Mouse (Mus musculus) mesoderm, embryonic 11.5 days (tissue): Measurements from ENCODE around the gene Vmn1r163.
"Not testable (repeated sequence)": the region's sequence is repeated elsewhere in the genome, so short reads cannot be mapped to it uniquely, and the experiment has no call there.

Experiments
- DNase-seq: peaks from one replicate; pipeline ENCODE4 v3.0.0-alpha.2; 2012; ENCODE audit warnings: low read depth, low spot score

Vmn1r163 gene

DNA sequence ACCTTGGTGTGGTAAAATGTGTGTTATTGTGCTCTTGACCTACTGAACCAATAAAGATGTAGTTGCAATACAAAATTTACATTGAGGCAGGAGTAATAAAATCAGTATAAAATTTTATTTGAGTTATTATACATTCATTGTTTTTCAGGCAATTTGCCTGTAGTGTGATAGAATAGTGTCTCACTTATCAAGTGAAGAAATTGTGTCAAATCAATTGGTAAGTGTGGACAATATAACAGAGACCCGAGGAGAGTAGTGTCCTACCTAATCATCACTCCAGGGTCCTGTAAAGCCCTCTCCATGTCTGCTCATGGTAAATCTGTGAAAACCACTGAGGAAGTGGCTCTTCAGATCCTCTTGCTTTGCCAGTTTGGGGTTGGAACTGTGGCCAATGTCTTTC lies at the start of gene Vmn1r163:
TSS of gene Vmn1r163 (plus strand) at position 301 of the 400 bp plus-strand sequence.
- not testable (repeated sequence) for DNase-seq

DNA sequence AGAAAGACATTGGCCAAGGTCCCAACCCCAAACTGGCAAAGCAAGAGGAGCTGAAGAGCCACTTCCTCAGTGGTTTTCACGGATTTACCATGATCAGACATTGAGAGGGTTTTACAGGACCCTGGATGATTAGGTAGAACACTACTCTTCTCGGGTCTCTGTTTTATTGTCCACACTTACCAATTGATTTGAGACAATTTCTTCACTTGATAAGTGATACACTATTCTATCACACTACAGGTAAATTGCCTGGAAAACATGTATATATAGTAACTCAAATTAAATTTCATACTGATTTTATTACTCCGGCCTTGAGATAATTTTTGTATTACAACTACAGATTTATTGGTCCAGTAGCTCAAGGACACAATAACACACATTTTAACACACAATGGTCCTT lies 35.5 kb upstream of the Vmn1r163 start, which contains the start of gene Gm4216:
TSS of gene Gm4216 (minus strand) at position 101 of the 400 bp plus-strand sequence.
- not testable (repeated sequence) for DNase-seq

- DNase-seq: not testable (repeated sequence)
These were observed 12.0 kb downstream of the Vmn1r163 start, which contains the start of gene Gm8720 for GRCm38 (mm10) chr7:23067356-23067755. Gene Gm8720 (minus strand): TSS chr7:23067456.
